Mouse (Mus musculus) v-Abl transformed pro-B cells (cell line): ENCODE data around the gene Sucnr1.

ENCODE experiments used
- in situ Hi-C, 2 experiments: fragments of 400-800 bp; cut with MboI; formaldehyde crosslinking; loops; one replicate each; pipeline ENCODE4 v1.15.1; 2025; ENCODE audit not compliant: unreplicated experiment in 2 of 2

Sucnr1 gene

DNA sequence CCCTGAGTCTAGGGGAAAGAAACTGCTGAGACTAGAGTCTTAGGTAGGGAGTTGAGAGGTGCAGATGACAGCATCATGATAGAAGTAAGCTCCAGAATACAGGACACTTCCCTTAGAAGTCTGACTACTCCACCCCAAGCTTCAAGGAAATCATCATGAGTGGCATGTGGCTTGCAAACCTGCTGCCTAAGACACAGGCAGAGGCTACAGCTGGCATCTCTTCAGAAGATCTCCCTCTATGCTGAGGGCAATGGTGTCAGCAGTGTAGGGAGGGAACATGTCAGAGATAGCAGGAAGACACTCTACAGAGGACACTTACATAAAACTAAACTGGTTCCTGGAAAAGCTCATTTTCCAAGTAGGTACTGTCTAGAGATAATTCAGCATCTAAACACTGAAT is 27.1 kb downstream of the Sucnr1 start:
- in situ Hi-C loops, result loop anchor here (25.0 kb wide), 2 partner anchors 403 to 1447 kb away; no protein-coding TSS in a partner anchor

DNA sequence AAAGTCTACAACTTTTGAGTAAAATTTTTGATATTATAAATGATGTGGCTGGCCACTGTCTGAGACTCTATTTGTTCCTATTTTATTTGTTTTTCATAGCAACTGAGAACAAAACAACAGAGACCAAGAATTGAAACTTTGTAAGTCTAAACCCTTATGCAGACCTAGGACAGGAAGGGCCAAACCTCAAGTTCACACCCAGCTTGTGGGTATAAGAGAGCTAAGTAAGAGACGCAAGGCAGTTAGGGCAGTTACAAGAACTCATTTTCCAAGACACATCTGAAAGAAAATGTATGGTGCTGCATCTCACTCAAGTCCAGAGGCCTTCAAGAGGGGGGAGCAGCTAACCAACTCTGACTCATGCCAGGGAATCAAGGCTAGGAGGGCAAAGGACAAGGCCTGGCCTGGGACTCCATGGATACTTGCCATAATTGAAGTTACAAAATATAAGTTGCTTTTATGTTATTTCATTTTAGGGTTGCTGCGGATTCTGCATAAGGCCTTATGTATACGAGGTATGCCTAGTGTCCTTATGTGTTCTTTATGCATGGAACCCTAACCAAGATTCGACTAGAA is 29.6 kb downstream of the Sucnr1 start:
- in situ Hi-C loops, result loop anchor here (5.0 to 25.0 kb wide), 5 partner anchors 401 to 1449 kb away; no protein-coding TSS in a partner anchor

DNA sequence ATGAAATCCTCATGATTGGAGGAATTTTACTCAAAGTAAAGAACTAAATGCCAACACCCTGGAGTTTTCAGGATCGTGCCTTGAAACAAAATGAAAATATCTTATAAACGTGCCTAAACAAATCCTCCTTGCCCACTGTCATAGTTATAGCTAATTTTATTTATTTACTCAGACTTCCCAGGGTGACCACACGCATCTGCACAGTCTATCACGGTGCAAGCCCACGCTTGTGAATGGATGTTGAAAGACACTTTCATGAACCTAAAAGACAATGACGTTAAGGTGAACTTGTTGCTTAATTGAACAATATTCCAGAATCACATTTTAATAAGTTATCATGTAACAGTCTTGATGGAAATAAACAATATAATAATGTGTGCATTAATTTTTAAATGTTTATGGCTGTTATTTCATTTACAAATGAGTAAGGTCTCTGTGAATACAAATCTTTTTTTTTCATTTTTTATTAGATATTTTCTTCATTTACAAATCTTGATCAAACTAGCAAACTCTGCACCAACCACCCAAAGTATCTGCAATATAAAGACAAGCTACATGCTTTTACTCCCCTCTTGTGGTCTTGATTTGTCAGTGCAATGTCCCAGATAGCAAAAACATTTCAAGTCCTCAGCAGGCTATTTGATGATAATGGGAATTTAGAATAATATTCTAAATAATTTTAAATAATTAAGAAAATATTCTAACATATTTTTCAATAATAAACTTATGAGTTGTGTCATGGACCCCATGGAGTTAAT is 30.4 kb downstream of the Sucnr1 start:
- in situ Hi-C loops, result loop anchor here (5.0 to 25.0 kb wide), 5 partner anchors 400 to 1450 kb away; no protein-coding TSS in a partner anchor

DNA sequence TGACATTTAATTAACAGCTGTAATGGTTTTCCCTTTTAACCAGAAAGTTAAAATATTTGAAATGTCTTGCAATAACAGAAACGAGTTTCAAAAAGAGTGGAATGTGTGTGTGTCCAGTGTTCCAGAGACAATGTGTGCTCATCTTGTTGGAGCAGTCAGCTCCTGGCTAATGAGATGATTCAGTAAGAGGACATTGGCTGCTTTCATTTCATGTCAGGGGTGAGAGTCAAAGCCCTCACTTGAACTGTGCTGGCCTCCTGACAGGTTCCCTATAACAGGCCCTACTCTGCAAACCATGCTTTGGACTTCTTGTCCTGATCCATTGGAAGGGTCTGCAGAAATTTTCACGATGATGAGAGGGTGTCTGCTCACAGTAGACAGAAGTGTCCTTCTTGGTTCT is 32.9 kb downstream of the Sucnr1 start:
- in situ Hi-C loops, result loop anchor here (5.0 to 25.0 kb wide), 5 partner anchors 398 to 1452 kb away; no protein-coding TSS in a partner anchor

DNA sequence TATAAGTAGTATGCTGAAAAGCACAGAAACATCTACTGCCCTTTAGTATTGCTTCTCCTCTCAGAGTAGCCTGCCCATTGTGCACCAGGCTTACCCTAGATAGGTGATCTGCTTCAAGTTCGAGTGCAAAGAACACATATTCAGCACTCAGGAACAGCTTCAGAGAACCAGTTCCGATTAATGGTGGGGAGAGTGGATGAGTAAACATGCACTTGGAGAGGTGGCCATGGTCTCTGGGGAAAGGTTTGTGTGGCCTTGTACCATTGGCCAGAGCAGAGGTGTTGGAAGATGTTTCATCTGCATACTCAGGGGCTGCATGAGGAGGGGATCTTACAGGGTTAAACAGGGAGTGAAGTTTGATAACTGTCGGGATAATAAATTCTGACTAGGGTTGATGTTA is 39.8 kb downstream of the Sucnr1 start:
- in situ Hi-C loops, result loop anchor here (25.0 kb wide), 2 partner anchors 391 to 1459 kb away; no protein-coding TSS in a partner anchor

DNA sequence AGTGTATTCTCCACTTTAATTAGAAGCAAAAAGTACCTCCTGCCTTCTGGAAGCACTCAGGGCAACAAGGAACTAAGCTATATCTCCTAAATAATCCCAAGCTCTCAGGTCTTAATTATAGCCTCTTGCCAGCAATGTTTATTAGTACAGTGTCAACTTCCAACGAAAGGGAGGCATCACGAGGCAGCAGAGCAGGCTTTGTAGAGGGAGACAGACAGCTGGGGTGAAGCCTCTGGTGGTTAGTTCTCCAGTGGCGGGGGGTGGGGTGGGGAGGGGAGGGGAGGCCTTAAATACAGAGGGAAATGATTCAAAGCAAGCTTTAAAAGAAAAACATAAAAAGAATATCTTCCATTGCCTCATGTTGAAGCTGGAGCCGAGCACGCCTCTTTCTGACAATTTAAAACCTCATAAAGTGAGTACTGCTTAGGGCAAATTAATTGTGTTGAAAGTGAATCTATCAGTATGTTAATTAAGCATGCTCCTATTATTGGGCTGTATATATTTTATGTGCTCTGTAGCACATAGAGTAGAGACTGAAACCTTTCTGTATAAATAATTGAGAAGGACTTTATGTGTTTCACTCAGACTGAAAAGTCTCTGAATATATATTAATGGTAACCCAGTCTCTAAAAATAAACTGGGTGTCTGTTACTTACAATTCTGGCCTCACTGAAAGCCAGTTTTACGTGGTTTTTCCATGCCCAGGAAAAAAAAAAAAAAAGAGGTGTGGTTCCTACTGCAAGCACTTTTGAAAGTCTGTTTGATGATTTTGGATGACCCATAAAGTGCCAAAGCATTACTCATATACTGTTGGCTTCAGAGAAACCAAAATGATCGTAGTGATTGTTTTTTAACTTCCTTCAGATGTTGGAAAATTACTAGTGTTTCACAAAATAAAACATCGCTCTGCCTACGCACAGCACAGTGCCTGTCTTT is 42.5 kb downstream of the Sucnr1 start:
- in situ Hi-C loops, result loop anchor here (25.0 kb wide), 2 partner anchors 388 to 1462 kb away; no protein-coding TSS in a partner anchor

- in situ Hi-C loops, result no loop called here
Observed at GRCm38 (mm10) chr3:60126564-60126963, 44.9 kb downstream of the Sucnr1 start.

GRCm38 (mm10) chr3:60128282-60128681 is 46.6 kb downstream of the Sucnr1 start:
- in situ Hi-C loops, result no loop called here

- in situ Hi-C loops, result no loop called here
Observed at GRCm38 (mm10) chr3:60135801-60136200, 54.1 kb downstream of the Sucnr1 start.
